Mouse (Mus musculus): ENCODE measurements at regions not wholly inside any gene's neighbourhood (a gene's known extent, or its start where the extent isn't known, plus 50 kb on each side); places are given as distances from the start of the nearest gene placed in this dataset.

GRCm38 (mm10) chr5:148742158-148742835 is 186.8 kb downstream of the Katnal1 start:
- TF ChIP-seq POLR2A (IDR thresholded peaks at IDR 0.05; ENCODE audit: borderline replicate concordance, extremely low read depth, insufficient read depth, insufficient read length, poor library complexity, severe bottlenecking) (no peak), CTCF (IDR thresholded peaks at IDR 0.05; ENCODE audit: borderline replicate concordance, extremely low read depth, insufficient read depth, insufficient read length) (peak; percentile 41; the same call in 1 of the 2 replicates)

All from brain, embryonic 14.5 days (tissue).